Mouse (Mus musculus) MEL (cell line): ENCODE results near the gene Mark2. TPM values are rescaled to one million over a fixed set of nuclear protein-coding genes. Genes with fewer than 3 reads are reported as not detected.

Source experiments
- DNase-seq: peaks from one replicate; pipeline ENCODE4 v3.0.0; 2011; ENCODE audit warnings: low read depth, low spot score
- H3K27ac ChIP-seq: 2 replicates; pipeline ENCODE4 v1.5.1; 2012; ENCODE audit warnings: low read depth, mild to moderate bottlenecking, control low read depth, low read length, moderate library complexity; ENCODE audit not compliant: control insufficient read depth
- H3K27me3 ChIP-seq, 2 experiments: fragments of 150-350 bp in 1 of 2; sonication (generic) in 1 of 2; 2 replicates each; pipeline ENCODE4 v1.6.1; 2012; ENCODE audit warnings: low read length in 2 of 2, mild to moderate bottlenecking in 2 of 2, improper control_type of control experiment in 1 of 2, moderate library complexity in 1 of 2; ENCODE audit not compliant: insufficient read depth in 2 of 2, control insufficient read depth in 1 of 2
- H3K36me3 ChIP-seq, 2 experiments: 2 replicates each; pipeline ENCODE4 v1.6.1; 2012 to 2014; ENCODE audit warnings: low read length in 2 of 2, improper control_type of control experiment in 1 of 2, inconsistent platforms in 1 of 2, mild to moderate bottlenecking in 1 of 2; ENCODE audit not compliant: insufficient read depth in 2 of 2, control insufficient read depth in 1 of 2
- H3K4me1 ChIP-seq, 2 experiments: fragments of 150-350 bp in 1 of 2; sonication (generic) in 1 of 2; 2 replicates each; pipeline ENCODE4 v1.6.1; 2012; ENCODE audit warnings: low read length in 2 of 2, improper control_type of control experiment in 1 of 2, mild to moderate bottlenecking in 1 of 2; ENCODE audit not compliant: insufficient read depth in 2 of 2, control insufficient read depth in 1 of 2
- H3K4me3 ChIP-seq, 2 experiments: fragments of 150-350 bp in 1 of 2; sonication (generic) in 1 of 2; 2 replicates each; pipeline ENCODE4 v1.5.1; 2012; ENCODE audit warnings: low read depth in 2 of 2, low read length in 2 of 2, mild to moderate bottlenecking in 2 of 2, moderate library complexity in 2 of 2, control low read depth in 1 of 2, improper control_type of control experiment in 1 of 2; ENCODE audit not compliant: control insufficient read depth in 1 of 2, insufficient read depth in 1 of 2
- H3K79me2 ChIP-seq: 2 replicates; pipeline ENCODE4 v1.6.1; 2012; ENCODE audit warnings: mild to moderate bottlenecking, low read length, moderate library complexity; ENCODE audit not compliant: control insufficient read depth, poor library complexity, insufficient read depth
- H3K9ac ChIP-seq: 2 replicates; pipeline ENCODE4 v1.6.1; 2012; ENCODE audit warnings: low read depth, mild to moderate bottlenecking, control low read depth, low read length, moderate library complexity; ENCODE audit not compliant: control insufficient read depth, poor library complexity, severe bottlenecking
- H3K9me3 ChIP-seq: fragments of 150-350 bp; sonication (generic); replicated peaks from 2 replicates; pipeline ENCODE4 v1.6.1; 2012; ENCODE audit warnings: mild to moderate bottlenecking, low read length, improper control_type of control experiment, moderate library complexity; ENCODE audit not compliant: insufficient read depth
- CHD1 ChIP-seq: IDR thresholded peaks from 2 replicates; pipeline ENCODE4 v1.6.1; 2012; ENCODE audit warnings: low read depth, mild to moderate bottlenecking, inconsistent platforms, low read length, improper control_type of control experiment
- CHD2 ChIP-seq: IDR thresholded peaks from 2 replicates; pipeline ENCODE4 v1.6.1; 2011; ENCODE audit warnings: low read length, improper control_type of control experiment
- CTCF ChIP-seq, 3 experiments: IDR thresholded peaks in 2 of 3; conservative IDR thresholded peaks in 1 of 3; 2 replicates each; pipeline ENCODE4 v1.5.1; 2011 to 2012; ENCODE audit warnings: low read length in 3 of 3, low read depth in 2 of 3, mild to moderate bottlenecking in 2 of 3, improper control_type of control experiment in 1 of 3, inconsistent platforms in 1 of 3, mixed read lengths in 1 of 3, moderate library complexity in 1 of 3; ENCODE audit not compliant: control insufficient read depth in 1 of 3, insufficient read depth in 1 of 3, poor library complexity in 1 of 3, severe bottlenecking in 1 of 3
- ELF1 ChIP-seq: IDR thresholded peaks from 2 replicates; pipeline ENCODE4 v1.6.1; 2014; ENCODE audit warnings: low read depth, mild to moderate bottlenecking, inconsistent platforms, low read length, improper control_type of control experiment, moderate library complexity
- EP300 ChIP-seq, 2 experiments: IDR thresholded peaks; 2 replicates each; pipeline ENCODE4 v1.6.1; 2011; ENCODE audit warnings: improper control_type of control experiment in 2 of 2, low read length in 2 of 2, low read depth in 1 of 2, mild to moderate bottlenecking in 1 of 2
- GATA1 ChIP-seq: IDR thresholded peaks from 2 replicates; pipeline ENCODE4 v1.6.1; 2011; ENCODE audit warnings: low read depth, low read length, improper control_type of control experiment
- KAT2A ChIP-seq: conservative IDR thresholded peaks from 2 replicates; pipeline ENCODE4 v1.6.1; 2012; ENCODE audit warnings: low read depth, low read length, improper control_type of control experiment, inconsistent platforms
- MAFK ChIP-seq: IDR thresholded peaks from 2 replicates; pipeline ENCODE4 v1.6.1; 2011; ENCODE audit warnings: low read depth, mild to moderate bottlenecking, low read length, improper control_type of control experiment, borderline replicate concordance
- MAX ChIP-seq: IDR thresholded peaks from 2 replicates; pipeline ENCODE4 v1.6.1; 2011; ENCODE audit warnings: low read length, improper control_type of control experiment
- MAZ ChIP-seq: IDR thresholded peaks from 2 replicates; pipeline ENCODE4 v1.6.1; 2012; ENCODE audit warnings: low read depth, mild to moderate bottlenecking, inconsistent platforms, low read length, improper control_type of control experiment
- MEF2A ChIP-seq: IDR thresholded peaks from 2 replicates; pipeline ENCODE4 v1.6.1; 2014; ENCODE audit warnings: low read depth, mild to moderate bottlenecking, inconsistent platforms, low read length, improper control_type of control experiment; ENCODE audit not compliant: poor library complexity, insufficient replicate concordance, severe bottlenecking; ENCODE audit errors: extremely low read depth
- MYB ChIP-seq: IDR thresholded peaks from 2 replicates; pipeline ENCODE4 v1.6.1; 2011; ENCODE audit warnings: mild to moderate bottlenecking, low read depth, low read length, improper control_type of control experiment
- MYC ChIP-seq: IDR thresholded peaks from 2 replicates; pipeline ENCODE4 v1.6.1; 2011; ENCODE audit warnings: low read depth, mild to moderate bottlenecking, low read length, improper control_type of control experiment, moderate library complexity
- NELFE ChIP-seq: IDR thresholded peaks from 2 replicates; pipeline ENCODE4 v1.6.1; 2011; ENCODE audit warnings: low read depth, low read length, improper control_type of control experiment
- POLR2A ChIP-seq, 2 experiments: IDR thresholded peaks; 2 replicates each; pipeline ENCODE4 v1.6.1; 2011 to 2012; ENCODE audit warnings: low read length in 2 of 2, mild to moderate bottlenecking in 2 of 2, control low read depth in 1 of 2, improper control_type of control experiment in 1 of 2, low read depth in 1 of 2, moderate library complexity in 1 of 2; ENCODE audit not compliant: control insufficient read depth in 1 of 2, insufficient read depth in 1 of 2, poor library complexity in 1 of 2
- POLR2AphosphoS2 ChIP-seq: IDR thresholded peaks from 2 replicates; pipeline ENCODE4 v1.6.1; 2011; ENCODE audit warnings: low read length, improper control_type of control experiment
- RAD21 ChIP-seq: IDR thresholded peaks from 2 replicates; pipeline ENCODE4 v1.6.1; 2011; ENCODE audit warnings: mild to moderate bottlenecking, low read depth, low read length, improper control_type of control experiment
- RCOR1 ChIP-seq: IDR thresholded peaks from 2 replicates; pipeline ENCODE4 v1.6.1; 2012; ENCODE audit warnings: low read depth, mild to moderate bottlenecking, inconsistent platforms, low read length, improper control_type of control experiment
- SMC3 ChIP-seq: IDR thresholded peaks from 2 replicates; pipeline ENCODE4 v1.6.1; 2011; ENCODE audit warnings: low read depth, low read length, improper control_type of control experiment
- TAL1 ChIP-seq: IDR thresholded peaks from 2 replicates; pipeline ENCODE4 v1.6.1; 2012; ENCODE audit warnings: mild to moderate bottlenecking, inconsistent platforms, low read length, moderate library complexity, mixed read lengths
- TCF12 ChIP-seq: IDR thresholded peaks from 2 replicates; pipeline ENCODE4 v1.6.1; 2014; ENCODE audit warnings: low read depth, mild to moderate bottlenecking, inconsistent platforms, low read length, improper control_type of control experiment, moderate library complexity
- USF2 ChIP-seq, 2 experiments: IDR thresholded peaks; 2 replicates each; pipeline ENCODE4 v1.6.1; 2011 to 2012; ENCODE audit warnings: improper control_type of control experiment in 2 of 2, low read length in 2 of 2, borderline replicate concordance in 1 of 2, inconsistent platforms in 1 of 2, low read depth in 1 of 2, mild to moderate bottlenecking in 1 of 2; ENCODE audit not compliant: insufficient read depth in 1 of 2
- ZMIZ1 ChIP-seq: IDR thresholded peaks from 2 replicates; pipeline ENCODE4 v1.6.1; 2012; ENCODE audit warnings: low read depth, mild to moderate bottlenecking, inconsistent platforms, low read length, improper control_type of control experiment, moderate library complexity
- polyA plus RNA-seq, 2 experiments: library from polyadenylated mRNA; stranded (reverse) in 1 of 2; unstranded in 1 of 2; fragments of >175 nt in 1 of 2; fragments of >200 nt in 1 of 2; gene quantifications; 2 replicates each; pipeline versions ENCODE4 v1.2.1 to v1.2.4; 2012; ENCODE audit warnings: low replicate concordance in 2 of 2, low read depth in 1 of 2; ENCODE audit not compliant: insufficient read length in 2 of 2, insufficient read depth in 1 of 2, missing spikeins in 1 of 2
- total RNA-seq: library from RNA; depleted of rRNA; stranded (reverse); fragments of 300-350 nt; gene quantifications from 2 replicates; pipeline ENCODE4 v1.2.3, GENCODE M21; 2012

The Mark2 gene
- total and polyA plus RNA-seq, 3 experiments = 36.1 to 72.4 TPM; not detected in 1

GRCm38 (mm10) chr19:7236011-7236410, 105.6 kb downstream of the Mark2 start:
- Histone ChIP-seq H3K9me3 (no peaks in the 10 kb centered on the region), H3K36me3 (peaks cover 6 to 18% of the 10 kb centered on the region in 2 experiments), H3K4me3 (no peak overlapping the region), H3K27me3 (no peaks in the 10 kb centered on the region), H3K9ac (no peak overlapping the region), H3K27ac (no peak overlapping the region), H3K79me2 (peaks cover 43% of the 10 kb centered on the region), H3K4me1 (peaks cover 0 to 10% of the 10 kb centered on the region in 2 experiments; a peak in 2 of 4 replicates)
- TF ChIP-seq MYC (no peak), ELF1 (no peak), RAD21 (no peak), POLR2A (IDR thresholded peaks at IDR 0.05; ENCODE audit: control insufficient read depth in 1 of 2, insufficient read depth in 1 of 2, low read depth in 1 of 2, low read length in 2 of 2, poor library complexity in 1 of 2) (no peak), RCOR1 (no peak), USF2 (IDR thresholded peaks at IDR 0.05; ENCODE audit: borderline replicate concordance in 1 of 2, insufficient read depth in 1 of 2, low read depth in 1 of 2, low read length in 2 of 2) (no peak), MAZ (no peak), CHD2 (no peak), POLR2AphosphoS2 (no peak), MEF2A (no peak), KAT2A (no peak), MAFK (no peak), MAX (no peak), GATA1 (no peak)
- no peak for DNase-seq

GRCm38 (mm10) chr19:7235461-7235860, 106.2 kb downstream of the Mark2 start:
- H3K36me3 ChIP-seq = peaks cover 6 to 18% of the 10 kb centered on the region in 2 experiments
- peaks cover 38% of the 10 kb centered on the region for H3K79me2 ChIP-seq
- TF ChIP-seq RCOR1 (no peak), TAL1 (no peak), CTCF (IDR thresholded peaks at IDR 0.05 in 2 of 3, conservative IDR thresholded peaks at IDR 0.05 in 1 of 3; ENCODE audit: control insufficient read depth in 1 of 3, insufficient read depth in 1 of 3, low read depth in 2 of 3, low read length in 3 of 3, poor library complexity in 1 of 3, severe bottlenecking in 1 of 3) (no peak), MAX (no peak), POLR2AphosphoS2 (no peak), MAZ (no peak), GATA1 (no peak), CHD2 (no peak), ZMIZ1 (no peak), CHD1 (no peak), SMC3 (no peak), MYC (no peak), NELFE (no peak), EP300 (IDR thresholded peaks at IDR 0.05; ENCODE audit: low read depth in 1 of 2, low read length in 2 of 2) (no peak), MYB (no peak), MEF2A (no peak), KAT2A (no peak), TCF12 (no peak), POLR2A (IDR thresholded peaks at IDR 0.05; ENCODE audit: control insufficient read depth in 1 of 2, insufficient read depth in 1 of 2, low read depth in 1 of 2, low read length in 2 of 2, poor library complexity in 1 of 2) (no peak)
- no peak overlapping the region for H3K4me3 ChIP-seq
- no peaks in the 10 kb centered on the region for H3K27me3 ChIP-seq
- H3K9me3 ChIP-seq = no peaks in the 10 kb centered on the region
- H3K4me1 ChIP-seq = peaks cover 0 to 10% of the 10 kb centered on the region in 2 experiments; a peak in 2 of 4 replicates
- no peak for DNase-seq
- no peak overlapping the region for H3K27ac ChIP-seq
- H3K9ac ChIP-seq = no peak overlapping the region
